Mouse (Mus musculus) cerebellum, postnatal 25 days (tissue): ENCODE measurements around the gene Hpdl.
"Not testable (repeated sequence)": the region's sequence is repeated elsewhere in the genome, so short reads cannot be mapped to it uniquely, and the experiment has no call there.

Experiments
- DNase-seq, 2 experiments: peaks; one replicate each; pipeline ENCODE4 v3.0.0; 2021; ENCODE audit warnings: mixed read lengths in 2 of 2

The Hpdl gene

GRCm38 (mm10) chr4:116821694-116822016 lies at the start of gene Hpdl:
Gene Hpdl (minus strand): TSS chr4:116821707.
- no peak for DNase-seq

- no peak for DNase-seq
These were observed 48.4 kb upstream of the Hpdl start for GRCm38 (mm10) chr4:116869898-116870297.

GRCm38 (mm10) chr4:116862023-116862422 lies 40.5 kb upstream of the Hpdl start:
- DNase-seq: no peak

GRCm38 (mm10) chr4:116859711-116860110 lies 38.2 kb upstream of the Hpdl start:
- DNase-seq: no peak

GRCm38 (mm10) chr4:116857203-116857602 lies 35.7 kb upstream of the Hpdl start:
- no peak for DNase-seq

- no peak for DNase-seq
These were observed 32.8 kb upstream of the Hpdl start for GRCm38 (mm10) chr4:116854286-116854685.

- no peak for DNase-seq
These were observed 28.4 kb upstream of the Hpdl start for GRCm38 (mm10) chr4:116849901-116850300.

GRCm38 (mm10) chr4:116844324-116844723 lies 22.8 kb upstream of the Hpdl start:
- DNase-seq: no peak

- no peak for DNase-seq
These were observed 19.3 kb upstream of the Hpdl start for GRCm38 (mm10) chr4:116840841-116841240.

- not testable (repeated sequence) for DNase-seq
These were observed 18.6 kb upstream of the Hpdl start for GRCm38 (mm10) chr4:116840096-116840495.

GRCm38 (mm10) chr4:116838999-116839398 lies 17.5 kb upstream of the Hpdl start:
- no peak for DNase-seq

- DNase-seq: no peak
These were observed 8.5 kb upstream of the Hpdl start for GRCm38 (mm10) chr4:116830070-116830368.

GRCm38 (mm10) chr4:116829364-116830069 lies 8.0 kb upstream of the Hpdl start:
- no peak for DNase-seq

GRCm38 (mm10) chr4:116827819-116828218 lies 6.3 kb upstream of the Hpdl start:
- DNase-seq: peak; percentile 34 to 54

- DNase-seq: peak; percentile 85
These were observed 3.1 kb upstream of the Hpdl start for GRCm38 (mm10) chr4:116824541-116825004.

GRCm38 (mm10) chr4:116820902-116821693 lies 409 bp downstream of the Hpdl start:
- DNase-seq: peak; percentile 76 to 80

- DNase-seq: no peak
These were observed 1.3 kb downstream of the Hpdl start for GRCm38 (mm10) chr4:116819968-116820901.

GRCm38 (mm10) chr4:116817486-116817885 lies 4.0 kb downstream of the Hpdl start:
- DNase-seq: peak; percentile 74 to 75

GRCm38 (mm10) chr4:116815276-116815675 lies 6.2 kb downstream of the Hpdl start:
- no peak for DNase-seq

GRCm38 (mm10) chr4:116811012-116811411 lies 10.5 kb downstream of the Hpdl start:
- DNase-seq: no peak

- peak; percentile 91 to 97 for DNase-seq
These were observed 14.0 kb downstream of the Hpdl start, which contains the start of the genes Toe1 and Mutyh for GRCm38 (mm10) chr4:116807197-116808129. Gene Toe1 (minus strand): TSS chr4:116807640. Gene Mutyh (plus strand): TSS chr4:116807723.

GRCm38 (mm10) chr4:116799901-116800300 lies 21.6 kb downstream of the Hpdl start:
- no peak for DNase-seq
